Mouse (Mus musculus): Measurements from ENCODE around the gene Gm3285.

Gm3285 gene

DNA sequence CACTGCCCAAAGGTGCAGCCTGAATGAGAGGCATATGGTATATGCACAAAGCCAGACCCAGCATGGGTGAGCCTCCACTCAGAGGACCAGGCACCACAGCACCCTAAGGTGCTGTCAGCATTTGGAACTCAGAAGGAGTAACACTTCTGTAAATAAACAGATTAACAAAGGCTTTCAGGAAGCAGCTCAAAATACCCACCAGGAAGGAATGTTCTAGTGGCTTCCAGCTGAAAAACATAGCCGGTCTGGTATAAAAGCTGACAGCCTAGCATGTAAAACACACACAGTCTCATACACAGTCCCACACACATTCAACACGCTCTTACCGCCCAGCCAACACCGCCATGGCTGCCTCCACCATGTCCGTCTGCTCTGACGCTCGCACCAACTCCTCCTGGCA lies at the start of gene Gm3285:
Gene Gm3285 (plus strand): TSS at position 301 of the 400 bp plus-strand sequence.
- DNase-seq (ENCODE audit: low read depth, low spot score): no peak

DNA sequence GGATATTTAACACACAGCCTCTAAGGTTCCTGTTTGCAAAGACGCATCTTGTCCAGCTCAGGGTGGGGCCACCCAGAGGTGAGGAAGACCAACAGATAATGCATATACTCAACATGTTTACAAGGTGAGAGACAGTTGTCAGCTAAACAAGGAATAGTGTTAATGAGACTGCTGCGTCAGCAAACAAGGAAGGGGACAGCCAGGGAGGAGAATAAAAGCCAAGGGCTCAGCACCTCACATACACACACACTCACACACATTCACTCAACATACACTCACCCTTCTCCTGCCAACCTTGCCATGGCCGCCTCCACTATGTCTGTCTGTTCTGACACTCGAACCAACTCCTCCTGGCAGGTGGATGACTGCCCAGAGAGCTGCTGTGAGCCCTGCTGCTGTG lies 47.4 kb upstream of the Gm3285 start, which contains the start of gene Gm2696:
Gene Gm2696 (plus strand): TSS at position 301 of the 400 bp plus-strand sequence.
- DNase-seq (ENCODE audit: low read depth, low spot score): no peak

DNA sequence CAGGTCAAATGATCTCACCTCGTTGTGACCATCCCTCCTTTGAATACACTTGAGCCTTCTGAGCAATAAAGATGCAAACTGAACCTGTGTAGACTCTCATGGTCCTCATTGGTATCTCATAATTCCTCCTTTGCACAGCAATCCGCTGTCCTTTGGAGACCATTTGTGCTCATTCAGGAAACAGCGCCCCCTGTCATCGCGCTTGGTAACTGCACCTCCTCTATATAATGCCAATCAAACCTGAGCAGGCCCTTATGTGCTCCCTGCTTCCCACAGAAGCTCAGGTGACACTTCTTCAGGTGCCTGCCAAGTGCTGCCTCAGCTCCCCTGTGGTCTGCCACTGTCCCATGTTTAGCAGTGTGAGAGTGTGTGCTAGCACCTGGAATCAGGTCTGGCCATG lies 46.3 kb upstream of the Gm3285 start:
- peak; percentile 2 for DNase-seq (ENCODE audit: low read depth, low spot score)

DNA sequence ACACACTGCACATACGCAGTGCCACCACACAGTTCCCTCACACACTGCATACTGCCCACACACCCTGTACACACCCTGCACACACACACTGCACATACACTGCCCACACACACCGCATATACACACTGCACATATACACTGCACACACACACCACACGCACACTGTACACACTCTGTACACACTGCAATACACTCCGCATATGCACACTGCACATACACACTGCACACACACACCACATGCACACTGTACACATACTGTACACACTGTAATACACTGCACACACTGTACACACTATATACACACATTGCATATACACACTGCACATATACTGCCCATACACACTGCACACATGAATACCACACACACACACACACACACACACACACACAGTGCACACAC lies 43.3 kb upstream of the Gm3285 start:
- no peak for DNase-seq (ENCODE audit: low read depth, low spot score)

DNA sequence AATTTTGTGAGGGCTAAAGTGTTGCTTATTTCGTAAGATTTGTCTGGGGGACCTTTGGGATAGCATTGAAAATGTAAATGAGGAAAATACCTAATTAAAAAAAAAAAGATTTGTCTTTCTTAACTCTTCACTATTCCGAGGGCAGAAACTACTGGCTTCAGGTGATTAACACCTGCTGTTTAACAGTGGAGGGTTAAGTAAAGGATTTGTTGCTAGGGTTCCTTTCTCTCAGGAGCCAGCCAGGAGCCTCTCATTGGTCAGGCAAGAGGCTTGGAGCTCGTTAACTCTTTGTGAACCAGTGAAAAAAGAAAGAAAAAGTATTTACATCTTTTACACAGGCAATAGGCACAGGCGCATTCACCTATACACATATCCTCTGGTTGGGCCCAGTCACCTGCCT lies 42.6 kb upstream of the Gm3285 start:
- no peak for DNase-seq (ENCODE audit: low read depth, low spot score)

DNA sequence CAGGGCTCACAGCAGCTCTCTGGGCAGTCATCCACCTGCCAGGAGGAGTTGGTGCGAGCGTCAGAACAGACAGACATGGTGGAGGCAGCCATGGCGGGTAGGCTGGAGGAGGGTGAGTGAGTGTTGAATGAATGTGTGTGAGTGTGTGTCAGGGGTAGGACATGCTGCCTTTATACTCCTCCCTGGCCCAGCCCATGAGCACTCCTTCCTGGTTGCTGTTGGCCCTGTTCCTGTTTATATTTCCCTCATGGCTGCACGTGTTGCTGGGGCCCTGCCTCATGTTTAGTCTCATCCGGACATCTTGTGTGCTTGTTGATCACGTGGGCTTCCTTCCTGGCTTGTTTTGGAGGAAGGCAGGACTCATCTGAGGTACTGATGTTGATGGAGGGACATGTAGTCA lies 34.8 kb upstream of the Gm3285 start, which contains the start of gene Krtap10-4:
Gene Krtap10-4 (minus strand): TSS at position 145 of the 400 bp plus-strand sequence.
- DNase-seq (ENCODE audit: low read depth, low spot score): no peak

DNA sequence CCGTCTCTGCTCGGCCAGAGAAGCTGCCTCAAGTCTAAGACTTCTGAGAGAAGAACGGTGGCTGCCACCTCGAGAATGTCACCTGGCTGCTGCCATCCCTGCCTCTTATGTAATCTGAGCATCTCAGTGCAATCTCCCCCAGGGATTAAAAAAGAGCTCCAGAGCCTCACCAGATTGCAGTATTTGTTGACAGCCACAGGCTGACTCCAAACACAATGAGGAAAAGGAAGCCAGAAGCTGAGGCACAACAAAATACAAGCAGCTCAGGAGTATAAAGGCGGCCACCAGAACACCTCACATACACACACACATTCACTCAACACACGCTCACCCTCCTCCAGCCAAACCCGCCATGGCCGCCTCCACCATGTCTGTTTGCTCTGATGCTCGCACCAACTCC lies 26.1 kb upstream of the Gm3285 start, which contains the start of gene Krtap10-10:
Gene Krtap10-10 (plus strand): TSS at position 301 of the 400 bp plus-strand sequence.
- no peak for DNase-seq (ENCODE audit: low read depth, low spot score)

DNA sequence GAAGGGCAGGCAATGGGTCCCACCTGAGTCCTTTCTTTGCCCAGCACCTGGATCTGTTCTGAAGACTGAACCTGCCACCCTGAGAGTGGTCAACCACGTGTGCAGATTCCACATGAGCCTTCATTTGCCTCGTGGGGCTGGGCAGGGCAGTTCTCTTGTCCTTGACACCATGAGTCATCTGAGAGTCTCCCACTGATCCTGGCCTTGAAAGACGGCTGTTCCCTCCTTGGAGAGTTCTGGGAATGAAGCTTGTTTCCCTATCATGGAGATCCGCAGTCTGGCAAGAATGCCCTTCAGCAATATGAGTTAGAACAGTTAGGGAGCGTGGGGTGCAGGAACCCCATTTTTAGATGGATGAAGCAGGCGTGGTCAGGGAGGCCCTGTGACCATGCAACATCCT lies 22.8 kb upstream of the Gm3285 start:
- DNase-seq (ENCODE audit: low read depth, low spot score): no peak

DNA sequence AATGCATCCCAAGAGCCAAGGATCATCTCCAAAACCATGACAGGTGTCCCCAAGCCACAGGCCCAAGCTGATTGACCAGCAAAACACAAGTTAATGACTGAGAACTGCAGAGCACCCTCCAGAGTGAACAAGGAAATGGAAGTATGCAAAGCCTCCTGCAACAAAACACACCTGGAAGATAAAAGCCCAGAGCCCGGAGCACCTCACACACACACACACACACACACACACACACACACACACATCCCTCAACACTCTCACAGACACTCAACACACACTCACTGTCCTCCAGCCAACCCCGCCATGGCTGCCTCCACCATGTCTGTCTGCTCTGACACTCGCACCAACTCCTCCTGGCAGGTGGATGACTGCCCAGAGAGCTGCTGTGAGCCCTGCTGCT lies 15.3 kb upstream of the Gm3285 start, which contains the start of gene Gm36176:
Gene Gm36176 (plus strand): TSS at position 301 of the 400 bp plus-strand sequence.
- no peak for DNase-seq (ENCODE audit: low read depth, low spot score)

DNA sequence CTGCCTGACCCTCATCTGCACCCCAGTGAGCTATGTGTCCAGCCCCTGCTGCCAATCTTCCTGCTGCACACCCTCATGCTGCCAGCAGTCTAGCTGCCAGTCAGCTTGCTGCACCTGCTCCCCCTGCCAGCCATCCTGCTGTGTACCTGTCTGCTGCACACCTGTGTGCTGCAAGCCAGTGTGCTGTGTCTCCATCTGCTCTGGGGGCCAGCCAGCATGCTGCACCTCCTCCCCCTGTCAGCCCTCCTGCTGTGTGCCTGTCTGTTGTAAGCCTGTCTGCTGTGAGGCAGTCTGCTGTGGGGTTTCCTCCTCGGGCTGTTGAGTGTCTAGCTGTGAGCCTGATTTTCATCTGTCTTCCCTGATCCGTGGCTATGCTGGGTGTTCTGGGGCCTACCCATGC lies 14.8 kb upstream of the Gm3285 start:
- no peak for DNase-seq (ENCODE audit: low read depth, low spot score)

DNA sequence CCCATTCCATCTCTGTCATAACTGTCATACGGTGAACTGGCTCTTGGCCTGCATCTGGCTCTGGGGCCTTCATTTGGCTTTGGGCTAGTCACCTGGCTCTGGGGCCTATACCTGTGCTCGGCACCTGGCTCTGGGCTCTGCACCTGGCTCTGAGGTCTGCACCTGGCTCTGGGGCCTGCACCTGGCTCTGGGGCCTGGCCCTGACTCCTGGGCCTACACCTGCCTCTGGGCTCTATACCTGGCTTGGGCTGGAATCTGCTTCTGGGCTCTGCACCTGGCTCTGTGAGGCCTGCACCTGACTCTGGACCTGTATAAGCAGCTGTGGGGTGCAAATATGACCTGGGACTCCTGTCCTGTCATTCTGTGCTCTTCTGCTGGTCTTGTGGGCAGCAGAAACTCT lies 14.2 kb upstream of the Gm3285 start:
- DNase-seq (ENCODE audit: low read depth, low spot score): no peak

DNA sequence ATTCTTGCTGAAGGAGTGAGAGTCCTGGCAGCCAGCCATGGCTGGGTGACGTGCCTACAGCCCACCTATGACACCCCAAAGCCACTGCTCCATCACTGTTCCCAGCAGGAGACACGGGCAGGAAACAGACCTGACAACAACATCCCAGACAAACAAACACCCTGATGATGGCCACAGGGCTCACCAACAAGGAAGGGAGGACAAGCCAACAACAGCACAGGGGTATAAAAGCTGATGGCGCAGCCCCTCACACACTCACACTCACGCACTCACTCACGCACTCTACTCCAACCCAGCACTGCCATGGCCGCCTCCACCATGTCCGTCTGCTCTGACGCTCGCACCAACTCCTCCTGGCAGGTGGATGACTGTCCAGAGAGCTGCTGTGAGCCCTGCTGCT lies 9.2 kb upstream of the Gm3285 start, which contains the start of gene Gm10318:
Gene Gm10318 (plus strand): TSS at position 301 of the 400 bp plus-strand sequence.
- DNase-seq (ENCODE audit: low read depth, low spot score): no peak

DNA sequence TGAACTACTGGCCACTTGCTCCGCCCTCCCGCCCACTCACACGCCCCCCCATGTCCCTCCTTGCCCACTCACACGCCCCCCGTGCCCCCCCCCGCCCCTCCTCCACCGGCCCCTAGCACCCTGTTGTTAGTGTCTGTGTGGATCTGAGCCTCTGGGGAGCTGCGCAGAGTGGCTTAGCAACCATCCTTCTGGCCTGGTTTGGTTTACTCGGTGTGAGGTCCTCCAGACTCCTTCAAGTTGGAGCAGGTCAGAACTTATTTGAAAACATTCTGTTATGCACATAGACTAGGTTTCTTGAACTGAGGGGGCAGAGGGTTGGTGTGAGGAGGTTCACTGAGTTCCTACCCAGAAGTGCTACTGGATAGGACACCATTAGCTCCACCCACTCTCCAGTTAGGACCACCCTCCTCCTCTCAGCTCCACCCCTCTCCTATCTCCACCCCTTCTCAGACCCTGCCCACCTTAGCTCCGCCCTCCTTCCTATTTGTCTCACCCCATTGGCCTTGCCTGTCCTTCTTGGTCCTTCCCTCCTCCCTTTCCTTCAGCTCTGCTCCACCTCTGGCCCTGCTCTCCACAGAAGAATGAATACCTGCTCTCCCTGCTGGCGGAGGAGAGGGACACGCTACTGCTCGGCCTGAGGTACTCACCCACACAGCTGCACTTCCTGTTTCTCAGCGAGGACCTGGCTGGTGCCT lies 2.4 kb downstream of the Gm3285 start:
- no peak for DNase-seq (ENCODE audit: low read depth, low spot score)

DNA sequence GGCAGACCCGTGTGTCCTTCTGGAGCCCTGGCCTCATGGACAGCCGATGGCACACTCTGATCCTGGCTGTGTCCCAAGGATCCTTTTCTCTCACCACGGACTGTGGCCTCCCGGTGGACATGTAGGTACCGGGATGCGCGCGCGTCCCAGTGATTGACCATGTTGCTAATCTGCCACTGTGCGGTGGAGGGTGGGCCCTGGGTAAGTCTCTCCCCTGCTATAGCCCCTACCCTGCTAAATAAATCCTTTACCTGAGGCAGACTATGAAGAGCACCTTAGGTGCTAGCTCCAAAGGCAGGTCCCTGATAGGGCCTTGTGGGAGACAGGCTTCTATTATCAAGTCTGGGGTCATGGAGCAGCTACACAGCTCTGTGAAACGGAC lies 3.0 kb downstream of the Gm3285 start:
- no peak for DNase-seq (ENCODE audit: low read depth, low spot score)

DNA sequence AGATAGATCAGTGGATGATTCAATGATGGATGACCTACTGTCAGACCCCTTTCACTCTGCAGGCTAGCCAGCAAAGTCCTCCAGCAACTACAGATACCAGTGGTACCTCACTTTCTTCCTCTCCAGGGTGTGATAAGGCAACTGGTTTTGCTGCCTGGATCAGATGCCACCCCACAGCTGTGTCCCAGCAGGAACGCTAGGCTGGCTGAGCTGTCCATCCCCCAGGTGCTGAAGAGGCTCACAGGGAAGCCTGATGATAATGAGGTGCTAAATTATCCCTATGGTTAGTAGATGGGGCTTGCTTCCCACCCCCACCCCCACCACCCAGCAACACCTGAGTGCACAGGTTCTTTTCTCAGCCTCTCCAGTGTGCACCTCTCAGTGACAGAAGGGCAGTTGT lies 5.8 kb downstream of the Gm3285 start:
- DNase-seq (ENCODE audit: low read depth, low spot score): no peak

DNA sequence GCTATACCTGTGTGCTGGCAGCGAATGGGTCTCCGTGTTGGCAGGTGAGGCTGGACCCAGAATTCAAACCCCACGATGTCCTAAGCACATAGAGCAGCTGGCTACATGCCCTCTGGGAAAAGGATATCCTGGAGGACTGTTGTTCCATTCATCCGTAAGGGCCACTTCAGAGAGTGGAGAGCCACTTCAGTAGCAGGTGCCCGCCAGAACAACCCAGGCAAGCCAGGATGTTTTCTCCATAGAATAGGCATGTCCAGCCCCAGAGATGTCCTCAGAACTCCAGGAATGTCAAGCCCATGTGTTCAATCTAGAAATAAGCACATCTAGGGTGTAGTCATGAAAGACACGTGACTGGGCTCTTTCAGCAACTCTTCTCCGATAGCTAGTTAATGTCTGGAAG lies 7.9 kb downstream of the Gm3285 start:
- no peak for DNase-seq (ENCODE audit: low read depth, low spot score)

DNA sequence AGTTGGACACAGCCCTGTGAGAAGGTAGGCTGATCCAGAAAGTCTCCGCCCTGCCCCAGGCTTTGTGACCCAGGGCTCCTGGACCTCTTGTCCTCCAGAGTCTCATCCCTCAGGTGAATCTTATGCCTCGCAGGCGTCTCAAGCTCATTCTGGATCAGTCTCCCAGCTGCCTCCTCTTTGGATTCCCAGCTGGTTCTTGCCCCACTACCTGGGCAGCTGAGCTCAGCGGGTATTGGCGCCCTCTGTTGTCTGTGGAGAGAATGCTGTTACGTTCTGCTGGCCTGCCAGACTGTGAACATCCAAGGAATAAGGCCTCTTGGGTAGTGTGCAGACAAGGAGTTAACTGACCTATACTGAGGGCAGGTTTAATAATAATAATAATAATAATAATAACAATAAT lies 17.2 kb downstream of the Gm3285 start:
- no peak for DNase-seq (ENCODE audit: low read depth, low spot score)

DNA sequence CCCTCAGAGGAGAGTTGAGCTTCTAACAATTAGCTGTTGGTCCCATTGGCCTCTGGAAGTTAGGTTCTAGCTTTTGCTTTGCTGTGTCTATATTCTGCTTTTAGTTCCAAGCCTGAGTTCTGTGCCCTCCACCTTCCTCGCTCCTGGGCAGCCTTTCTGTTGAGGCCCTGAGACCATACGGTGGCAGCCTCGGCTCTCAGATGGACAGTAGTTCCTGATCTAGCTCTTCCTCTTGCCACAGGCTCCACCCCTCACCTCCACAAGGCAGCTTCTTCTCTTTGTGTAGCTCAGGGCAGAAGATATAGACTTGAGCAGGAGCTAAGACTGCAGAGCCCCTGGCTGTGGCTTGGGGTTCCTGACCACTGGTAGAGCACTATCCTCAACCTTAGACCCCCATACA lies 18.5 kb downstream of the Gm3285 start:
- DNase-seq (ENCODE audit: low read depth, low spot score): no peak

DNA sequence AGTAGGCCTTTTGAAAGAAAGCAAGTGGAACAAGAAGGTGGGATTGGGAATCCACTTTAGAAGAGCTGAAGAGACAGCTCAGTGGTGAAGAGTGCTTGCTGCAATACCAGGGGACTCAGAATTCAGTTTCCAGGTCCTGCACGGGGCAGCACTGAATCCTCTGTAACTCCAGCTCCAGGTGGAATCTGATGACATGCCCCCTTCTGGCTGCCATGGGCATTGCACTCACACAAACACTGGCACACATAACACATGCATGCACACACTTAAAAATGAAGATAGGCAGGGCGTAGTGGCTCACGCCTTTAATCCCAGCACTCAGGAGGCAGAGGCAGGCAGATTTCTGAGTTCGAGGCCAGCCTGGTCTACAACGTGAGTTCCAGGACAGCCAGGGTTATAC lies 20.8 kb downstream of the Gm3285 start:
- no peak for DNase-seq (ENCODE audit: low read depth, low spot score)

DNA sequence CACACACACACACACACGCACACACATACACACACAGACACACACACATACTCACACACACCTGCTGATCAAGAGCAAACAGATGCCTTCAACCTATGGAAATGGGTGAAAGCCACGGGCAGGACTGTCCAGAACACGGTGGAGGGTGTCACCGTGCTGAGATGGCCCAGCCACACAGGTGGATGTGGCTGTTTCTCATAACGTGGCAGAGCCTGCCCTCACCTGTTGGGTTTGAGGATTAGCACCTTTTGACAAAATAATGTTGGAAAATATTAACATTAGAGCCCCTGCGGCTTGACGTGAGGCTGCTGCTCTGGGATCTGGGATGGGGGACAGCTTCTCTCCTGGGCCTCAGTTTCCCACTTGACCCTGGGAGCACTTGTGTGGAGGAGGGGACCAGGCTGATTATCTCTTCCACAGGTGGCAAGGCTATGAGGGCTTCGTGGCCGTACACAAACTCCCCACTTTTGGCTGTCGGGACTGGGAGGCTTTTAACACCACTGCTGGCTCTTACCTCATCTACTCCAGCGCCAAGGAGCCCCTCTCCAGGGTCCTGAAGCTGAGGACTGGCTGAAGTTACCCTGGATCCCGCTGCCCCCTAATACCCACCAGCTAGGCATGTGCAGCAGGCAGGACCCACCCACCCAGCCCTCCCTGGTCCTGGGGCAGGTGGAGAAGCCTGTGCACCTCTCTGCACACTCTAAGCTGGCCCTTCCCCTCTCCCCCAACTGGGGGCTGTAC lies 24.4 kb downstream of the Gm3285 start:
- no peak for DNase-seq (ENCODE audit: low read depth, low spot score)

DNA sequence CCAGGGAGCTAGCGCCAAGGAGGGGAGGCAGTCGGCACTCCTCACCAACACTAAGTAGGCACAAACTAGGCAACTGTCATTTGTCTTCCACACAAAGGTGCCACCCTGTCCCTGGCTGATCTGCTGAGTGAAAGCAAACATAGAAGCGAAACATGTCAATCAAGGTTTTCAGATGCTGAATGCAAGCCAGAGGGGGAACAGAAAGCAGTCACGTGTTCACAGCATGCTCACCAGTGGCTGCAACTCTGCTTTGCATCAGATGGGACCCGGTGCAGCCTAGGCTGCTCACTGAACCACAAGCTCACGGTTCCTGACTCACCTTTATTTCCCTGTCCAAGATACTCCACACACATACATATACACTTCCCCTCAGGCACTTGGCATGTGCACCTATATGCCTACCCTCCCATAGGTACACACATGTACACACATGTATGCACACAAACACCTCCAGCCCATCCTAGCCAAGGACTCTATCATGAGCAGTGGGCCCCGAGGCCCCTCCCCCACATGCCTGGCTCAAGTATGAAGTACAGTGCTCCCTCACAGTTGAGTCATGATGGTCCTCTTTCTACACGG lies 29.3 kb downstream of the Gm3285 start:
- DNase-seq (ENCODE audit: low read depth, low spot score): no peak

DNA sequence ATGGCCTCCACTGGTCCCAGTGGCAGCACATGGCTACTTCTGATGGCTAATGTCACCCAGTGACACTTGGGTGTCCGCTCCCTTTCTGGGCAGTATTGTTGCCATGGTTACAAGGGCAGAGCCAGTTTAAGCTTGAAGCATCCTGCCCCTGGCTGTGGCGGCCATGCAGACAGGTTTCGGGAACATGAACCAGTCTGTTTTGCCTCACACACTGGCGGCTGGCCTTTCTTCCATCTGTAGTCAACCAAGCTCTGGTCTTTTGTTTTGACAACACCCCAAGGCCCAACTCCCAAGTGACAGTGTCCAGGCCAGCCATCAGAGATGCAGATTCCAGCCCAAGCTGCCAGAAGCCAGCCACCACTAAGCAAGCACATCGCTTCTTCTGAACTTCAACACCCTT lies 33.8 kb downstream of the Gm3285 start:
- DNase-seq (ENCODE audit: low read depth, low spot score): no peak

DNA sequence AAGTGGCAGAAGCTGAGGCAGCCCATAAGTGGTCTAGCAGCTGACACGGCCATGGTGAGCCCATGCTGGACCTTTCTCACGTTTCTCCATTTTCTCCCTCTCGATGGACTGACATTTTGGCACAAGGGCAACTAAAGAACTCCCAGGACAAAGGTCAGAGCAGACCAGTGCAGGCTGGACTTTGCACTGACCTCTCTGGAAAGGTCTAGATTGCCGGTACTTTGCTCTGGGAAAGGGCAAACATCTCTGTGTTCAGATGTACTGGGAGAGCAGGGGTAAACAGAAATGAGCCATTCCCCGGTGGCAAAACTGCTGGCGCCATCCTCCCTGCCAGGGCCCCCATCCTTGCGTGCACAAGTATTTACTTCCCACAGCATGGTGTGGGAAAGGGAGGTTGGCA lies 38.4 kb downstream of the Gm3285 start:
- no peak for DNase-seq (ENCODE audit: low read depth, low spot score)
